Mouse (Mus musculus) neural tube, embryonic 15.5 days (tissue): ENCODE measurements around the gene Spata31d1d. TPM values are rescaled to one million over a fixed set of nuclear protein-coding genes. Genes with fewer than 3 reads are reported as not detected.
"Not testable (repeated sequence)": the region's sequence is repeated elsewhere in the genome, so short reads cannot be mapped to it uniquely, and the experiment has no call there.

Experiments
- ATAC-seq: fragments of 200-750 bp; cut with Nextera tagmentation; 2 replicates; pipeline ENCODE4 v1.8.0; 2017; ENCODE audit warnings: mild to moderate bottlenecking, moderate TSS enrichment, moderate library complexity; ENCODE audit not compliant: low FRiP score
- H3K27ac ChIP-seq: fragments of 300-500 bp; sonication (generic); replicated peaks from 2 replicates; pipeline ENCODE4 v1.5.1; 2015; ENCODE audit warnings: mild to moderate bottlenecking, inconsistent platforms
- H3K27me3 ChIP-seq: fragments of 300-500 bp; sonication (generic); replicated peaks from 2 replicates; pipeline ENCODE4 v1.6.1; 2015; ENCODE audit warnings: inconsistent platforms
- H3K36me3 ChIP-seq: fragments of 300-500 bp; sonication (generic); 2 replicates; pipeline ENCODE4 v1.6.1; 2015; ENCODE audit warnings: inconsistent platforms
- H3K4me1 ChIP-seq: fragments of 300-500 bp; sonication (generic); 2 replicates; pipeline ENCODE4 v1.6.1; 2015; ENCODE audit warnings: inconsistent platforms
- H3K4me2 ChIP-seq: fragments of 300-500 bp; sonication (generic); 2 replicates; pipeline ENCODE4 v1.6.1; 2015; ENCODE audit warnings: inconsistent platforms, mild to moderate bottlenecking, moderate library complexity
- H3K4me3 ChIP-seq: fragments of 300-500 bp; sonication (generic); replicated peaks from 2 replicates; pipeline ENCODE4 v1.5.1; 2015; ENCODE audit warnings: mild to moderate bottlenecking, inconsistent platforms
- H3K9ac ChIP-seq: fragments of 300-500 bp; sonication (generic); replicated peaks from 2 replicates; pipeline ENCODE4 v1.6.1; 2015; ENCODE audit warnings: mild to moderate bottlenecking, inconsistent platforms
- H3K9me3 ChIP-seq: fragments of 300-500 bp; sonication (generic); replicated peaks from 2 replicates; pipeline ENCODE4 v1.6.1; 2016; ENCODE audit warnings: inconsistent platforms
- WGBS: fragments of 180-500 bp; shearing (Covaris S2); methylation state at CpG from one replicate; pipeline ENCODE4 v1.1.7; 2015; ENCODE audit warnings: mixed read lengths; 5-methylcytosine and 5-hydroxymethylcytosine counted together
- polyA plus RNA-seq: library from polyadenylated mRNA; unstranded; fragments of >200 nt; fragmentation: Nextera tagmentation; extraction: Ambion mirVana; gene quantifications from 2 replicates; pipeline ENCODE4 v1.2.1, GENCODE M21; 2015

Gene Spata31d1d
- not detected in 2 replicates for polyA plus RNA-seq

DNA sequence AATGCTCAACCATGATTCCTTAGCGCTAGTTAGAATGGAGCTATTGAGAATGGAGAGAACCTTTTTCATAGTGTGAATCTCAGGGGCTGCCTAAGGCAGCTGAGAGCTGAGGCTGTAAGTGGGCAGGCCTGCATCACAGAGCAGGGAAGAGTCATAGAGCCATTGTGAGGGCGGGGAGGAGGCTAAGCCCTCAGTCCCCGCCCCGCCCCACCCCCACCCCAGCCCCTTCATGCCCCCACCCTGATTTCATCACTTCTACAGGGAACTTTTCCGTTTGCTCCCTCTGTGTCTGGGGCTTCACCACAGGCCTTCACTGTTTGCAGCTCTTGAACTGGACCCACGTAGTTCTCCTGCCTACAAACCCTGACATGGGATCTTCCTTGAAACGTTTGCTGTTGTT is at the start of gene Spata31d1d:
Spata31d1d (minus strand) TSS at position 101 of the 400 bp plus-strand sequence.
- no peak within 1 kb of the TSS for H3K4me3 ChIP-seq
- 55% methylated on average over 7 of the region's 7 CpGs for WGBS

GRCm38 (mm10) chr13:59779744-59780264 is 48.3 kb upstream of the Spata31d1d start:
- not testable (repeated sequence) for H3K27me3 ChIP-seq, ATAC-seq, H3K4me2 ChIP-seq, H3K4me1 ChIP-seq, H3K27ac ChIP-seq, H3K9me3 ChIP-seq, H3K4me3 ChIP-seq, H3K9ac ChIP-seq
- H3K36me3 ChIP-seq: peaks cover 95% of the 10 kb centered on the region
- 96% methylated on average over 1 of the region's 1 CpGs for WGBS

More for the DNA sequence above, at the start of gene Spata31d1d:
- ATAC-seq: no peak
- Histone ChIP-seq H3K27ac (no peak within 1 kb of the TSS), H3K9ac (no peak within 1 kb of the TSS), H3K27me3 (0 out of 2 replicates have a peak, but pooled peaks cover 5% of the 10 kb centered on the region), H3K9me3 (no peaks in the 10 kb centered on the region), H3K36me3 (no peaks in the 10 kb centered on the region), H3K4me2 (no peak within 1 kb of the TSS), H3K4me1 (peaks cover 10% of the 10 kb centered on the region; the same call in 1 of the 2 replicates)

- H3K4me2 ChIP-seq: no peak overlapping the region
- no peak for ATAC-seq
- H3K4me1 ChIP-seq: no peaks in the 10 kb centered on the region
- no peak overlapping the region for H3K4me3 ChIP-seq
- no peak overlapping the region for H3K27ac ChIP-seq
- no peak overlapping the region for H3K9ac ChIP-seq
- WGBS: 88% methylated on average over 4 of the region's 4 CpGs
- no peaks in the 10 kb centered on the region for H3K9me3 ChIP-seq
- peaks cover 91% of the 10 kb centered on the region for H3K36me3 ChIP-seq
- H3K27me3 ChIP-seq: no peaks in the 10 kb centered on the region
Observed at GRCm38 (mm10) chr13:59779213-59779612, 47.7 kb upstream of the Spata31d1d start.

DNA sequence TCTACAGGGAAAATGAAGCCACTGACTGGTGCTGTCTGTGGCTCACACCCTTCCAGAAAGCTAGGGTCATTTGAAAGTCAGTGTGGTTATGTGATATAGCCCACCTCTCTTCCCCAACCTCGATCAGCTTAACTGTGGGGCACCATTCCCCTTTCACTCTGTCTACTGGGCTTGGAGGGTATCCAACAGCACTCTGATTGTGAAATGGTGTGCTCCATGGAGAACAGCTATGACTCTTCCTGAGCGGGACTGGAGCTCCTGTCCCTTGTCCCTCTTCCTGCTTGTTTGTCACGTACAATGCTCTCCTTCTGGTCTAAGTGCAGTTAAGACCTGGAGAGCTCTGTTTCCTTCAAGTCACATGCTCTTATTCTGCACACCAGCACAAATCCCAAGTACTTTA is 43.6 kb upstream of the Spata31d1d start:
- Histone ChIP-seq H3K9me3 (no peaks in the 10 kb centered on the region), H3K36me3 (peaks cover 62% of the 10 kb centered on the region), H3K4me2 (no peak overlapping the region), H3K4me3 (no peak overlapping the region), H3K4me1 (peaks cover 10% of the 10 kb centered on the region), H3K27ac (no peak overlapping the region), H3K9ac (no peak overlapping the region), H3K27me3 (no peaks in the 10 kb centered on the region)
- ATAC-seq: no peak
- WGBS: 87% methylated on average over 3 of the region's 3 CpGs

- peaks cover 39% of the 10 kb centered on the region for H3K4me1 ChIP-seq
- peak overlapping the region; percentile 74 for H3K4me2 ChIP-seq
- peak overlapping the region; percentile 99 for H3K27ac ChIP-seq
- H3K4me3 ChIP-seq: peak overlapping the region; percentile 91; the same call in 1 of the 2 replicates
- H3K9ac ChIP-seq: no peak overlapping the region
- H3K27me3 ChIP-seq: no peaks in the 10 kb centered on the region
- WGBS: 61% methylated on average over 9 of the region's 9 CpGs
- no peaks in the 10 kb centered on the region for H3K9me3 ChIP-seq
- H3K36me3 ChIP-seq: peaks cover 26% of the 10 kb centered on the region
- no peak for ATAC-seq
Observed at GRCm38 (mm10) chr13:59771257-59771656, 39.7 kb upstream of the Spata31d1d start.

- Histone ChIP-seq H3K27ac (peak overlapping the region; percentile 99), H3K27me3 (no peaks in the 10 kb centered on the region), H3K4me1 (peaks cover 43% of the 10 kb centered on the region), H3K4me2 (peak overlapping the region; percentile 74), H3K9me3 (no peaks in the 10 kb centered on the region), H3K4me3 (peak overlapping the region; percentile 91), H3K36me3 (peaks cover 22% of the 10 kb centered on the region), H3K9ac (peak overlapping the region; percentile 80)
- no peak for ATAC-seq
- 70% methylated on average over 9 of the region's 9 CpGs for WGBS
Observed at GRCm38 (mm10) chr13:59770847-59771246, 39.3 kb upstream of the Spata31d1d start.

DNA sequence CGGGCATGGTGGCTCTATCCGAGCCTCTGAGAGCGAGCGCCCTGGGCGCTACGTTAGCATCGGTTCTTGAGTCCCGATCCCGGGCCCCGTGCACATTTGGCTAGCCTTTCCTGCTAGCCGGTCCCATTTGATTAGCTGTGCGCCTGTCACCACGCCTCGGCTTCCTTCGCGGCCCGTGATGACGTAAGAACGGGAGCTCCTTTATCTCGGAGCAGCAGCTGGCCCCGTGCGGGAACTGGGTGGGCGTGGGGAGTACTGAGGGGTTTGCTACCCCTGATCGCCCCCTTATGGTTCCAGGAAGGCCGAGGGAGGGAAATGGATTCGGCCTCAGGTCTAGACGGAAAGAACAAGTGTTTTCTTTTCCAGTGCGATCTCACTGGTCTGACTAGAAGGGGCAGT is 38.6 kb upstream of the Spata31d1d start:
- peak overlapping the region; percentile 74 for H3K4me2 ChIP-seq
- H3K4me3 ChIP-seq: peak overlapping the region; percentile 91
- H3K4me1 ChIP-seq: peaks cover 47% of the 10 kb centered on the region
- WGBS: under 1% methylated on average over 28 of the region's 28 CpGs
- peak; percentile 90 for ATAC-seq
- peak overlapping the region; percentile 80 for H3K9ac ChIP-seq
- H3K36me3 ChIP-seq: peaks cover 17% of the 10 kb centered on the region
- no peaks in the 10 kb centered on the region for H3K9me3 ChIP-seq
- peak overlapping the region; percentile 99 for H3K27ac ChIP-seq
- H3K27me3 ChIP-seq: no peaks in the 10 kb centered on the region

- H3K36me3 ChIP-seq: peaks cover 12% of the 10 kb centered on the region
- H3K4me3 ChIP-seq: peak within 1 kb of the TSS; percentile 91
- peak within 1 kb of the TSS; percentile 80 for H3K9ac ChIP-seq
- peaks cover 47% of the 10 kb centered on the region for H3K4me1 ChIP-seq
- H3K27ac ChIP-seq: peak within 1 kb of the TSS; percentile 99
- ATAC-seq: peak; percentile 98
- H3K9me3 ChIP-seq: no peaks in the 10 kb centered on the region
- H3K4me2 ChIP-seq: peak within 1 kb of the TSS; percentile 74
- no peaks in the 10 kb centered on the region for H3K27me3 ChIP-seq
- under 1% methylated on average over 91 of the region's 91 CpGs for WGBS
Observed at GRCm38 (mm10) chr13:59769296-59770163, 38.0 kb upstream of the Spata31d1d start, which contains the start of gene Isca1. Isca1 (minus strand) TSS chr13:59769810.

DNA sequence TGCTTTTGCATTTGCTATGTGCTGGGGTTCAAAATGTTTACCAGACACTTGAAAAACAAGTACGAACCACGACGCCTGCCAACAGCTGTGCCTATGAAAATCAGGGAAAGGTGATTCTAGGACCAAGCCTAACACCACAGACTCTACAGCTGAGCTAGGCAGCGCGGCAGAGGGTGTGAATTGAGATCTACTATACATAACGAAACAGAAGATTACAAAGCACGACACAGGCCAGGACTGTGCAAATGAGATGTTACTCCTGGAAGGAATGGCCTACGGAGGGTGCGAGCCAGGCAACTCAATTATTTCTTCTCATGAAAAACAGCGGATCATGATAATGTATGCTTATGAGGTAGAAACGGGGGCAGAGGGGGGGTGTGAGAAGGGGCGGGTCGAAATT is 37.0 kb upstream of the Spata31d1d start:
- Histone ChIP-seq H3K4me2 (peak overlapping the region; percentile 74), H3K9ac (peak overlapping the region; percentile 80), H3K4me1 (peaks cover 47% of the 10 kb centered on the region), H3K36me3 (peaks cover 10% of the 10 kb centered on the region), H3K9me3 (no peaks in the 10 kb centered on the region), H3K27ac (no peak overlapping the region), H3K27me3 (no peaks in the 10 kb centered on the region), H3K4me3 (peak overlapping the region; percentile 91)
- ATAC-seq: no peak
- WGBS: 34% methylated on average over 13 of the region's 13 CpGs

DNA sequence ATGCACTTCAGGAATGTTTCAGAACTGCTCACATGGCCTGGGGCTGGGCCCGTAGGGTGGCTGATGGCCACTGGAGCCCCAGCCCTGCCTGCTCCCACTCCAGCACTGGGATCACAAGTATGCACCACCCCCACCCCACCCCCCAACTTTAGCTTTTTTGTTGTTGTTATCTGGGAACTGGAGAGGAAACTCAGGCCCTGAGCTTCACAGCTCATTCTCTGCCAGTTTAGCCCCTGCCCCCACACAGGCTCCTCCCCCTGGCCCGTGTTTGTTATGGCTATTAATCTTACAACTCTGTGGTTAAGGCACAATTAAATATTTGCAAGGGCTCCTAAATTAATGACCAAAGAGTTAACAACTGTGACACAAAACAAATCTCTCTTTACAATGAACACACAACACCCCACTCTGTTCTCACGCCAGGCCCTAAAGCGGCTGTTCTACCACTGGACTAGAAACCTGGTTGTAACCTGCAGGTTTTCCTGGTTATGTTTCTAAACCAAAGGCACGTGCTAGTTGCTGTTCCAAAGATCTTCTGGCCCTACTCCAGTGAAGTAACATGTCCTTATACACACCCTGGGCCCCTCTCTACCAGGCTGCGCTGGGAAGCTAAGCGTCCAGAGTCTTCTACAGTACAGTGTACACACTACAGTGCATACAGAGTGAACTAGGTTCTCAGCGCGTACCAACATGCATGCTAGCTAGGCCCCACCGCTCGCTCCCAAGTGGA is 35.4 kb upstream of the Spata31d1d start:
- peaks cover 9% of the 10 kb centered on the region; the same call in 1 of the 2 replicates for H3K36me3 ChIP-seq
- H3K9ac ChIP-seq: no peak overlapping the region
- ATAC-seq: no peak
- WGBS: 67% methylated on average over 11 of the region's 11 CpGs
- no peaks in the 10 kb centered on the region for H3K27me3 ChIP-seq
- no peaks in the 10 kb centered on the region for H3K9me3 ChIP-seq
- H3K4me1 ChIP-seq: peaks cover 47% of the 10 kb centered on the region
- H3K4me3 ChIP-seq: no peak overlapping the region
- peak overlapping the region; percentile 74 for H3K4me2 ChIP-seq
- H3K27ac ChIP-seq: no peak overlapping the region

GRCm38 (mm10) chr13:59762791-59763190 is 31.2 kb upstream of the Spata31d1d start:
- WGBS: 95% methylated on average over 7 of the region's 7 CpGs
- H3K4me2 ChIP-seq: no peak overlapping the region
- peaks cover 23% of the 10 kb centered on the region for H3K4me1 ChIP-seq
- ATAC-seq: no peak
- H3K9ac ChIP-seq: no peak overlapping the region
- H3K36me3 ChIP-seq: peaks cover 46% of the 10 kb centered on the region
- H3K4me3 ChIP-seq: no peak overlapping the region
- H3K27ac ChIP-seq: no peak overlapping the region
- no peaks in the 10 kb centered on the region for H3K9me3 ChIP-seq
- H3K27me3 ChIP-seq: no peaks in the 10 kb centered on the region
